Mouse (Mus musculus) bone marrow, adult 2 months (tissue): Measurements from ENCODE around the gene Slc25a25. TPM values are rescaled to one million over a fixed set of nuclear protein-coding genes. Genes with fewer than 3 reads are reported as not detected.

Source experiments
- H3K27ac ChIP-seq: fragments of 200-500 bp; 2 replicates; pipeline ENCODE4 v1.5.1; 2012; ENCODE audit warnings: low read depth, mild to moderate bottlenecking, control low read depth, inconsistent platforms, low read length; ENCODE audit not compliant: control insufficient read depth, poor library complexity, insufficient read depth
- H3K4me1 ChIP-seq: fragments of 200-500 bp; 2 replicates; pipeline ENCODE4 v1.6.1; 2011; ENCODE audit warnings: low read length; ENCODE audit not compliant: control insufficient read depth, insufficient read depth
- H3K4me3 ChIP-seq: fragments of 200-500 bp; replicated peaks from 2 replicates; pipeline ENCODE3; 2011; ENCODE audit warnings: mild to moderate bottlenecking, low read depth, low read length, control low read depth; ENCODE audit not compliant: control insufficient read depth
- CTCF ChIP-seq: fragments of 200-500 bp; IDR thresholded peaks from 2 replicates; pipeline ENCODE4 v1.5.1; 2011; ENCODE audit warnings: low read length, control low read depth; ENCODE audit not compliant: control insufficient read depth, insufficient read depth
- POLR2A ChIP-seq: fragments of 200-500 bp; IDR thresholded peaks from 2 replicates; pipeline ENCODE4 v1.6.1; 2011; ENCODE audit warnings: low read depth, mild to moderate bottlenecking, control low read depth, low read length, borderline replicate concordance; ENCODE audit not compliant: control insufficient read depth
- WGBS: fragments of 180-500 bp; shearing (Covaris S2); methylation state at CpG from one replicate; pipeline ENCODE4 v1.1.7; 2018; 5-methylcytosine and 5-hydroxymethylcytosine counted together
- polyA plus RNA-seq: library from polyadenylated mRNA; stranded (reverse); fragments of >200 nt; gene quantifications from 2 replicates; pipeline ENCODE4 v1.2.4, GENCODE M21; 2011; ENCODE audit warnings: low replicate concordance; ENCODE audit not compliant: missing spikeins, insufficient read depth, insufficient read length

Gene Slc25a25
- polyA plus RNA-seq, 1 experiment, result 10.6 TPM

DNA sequence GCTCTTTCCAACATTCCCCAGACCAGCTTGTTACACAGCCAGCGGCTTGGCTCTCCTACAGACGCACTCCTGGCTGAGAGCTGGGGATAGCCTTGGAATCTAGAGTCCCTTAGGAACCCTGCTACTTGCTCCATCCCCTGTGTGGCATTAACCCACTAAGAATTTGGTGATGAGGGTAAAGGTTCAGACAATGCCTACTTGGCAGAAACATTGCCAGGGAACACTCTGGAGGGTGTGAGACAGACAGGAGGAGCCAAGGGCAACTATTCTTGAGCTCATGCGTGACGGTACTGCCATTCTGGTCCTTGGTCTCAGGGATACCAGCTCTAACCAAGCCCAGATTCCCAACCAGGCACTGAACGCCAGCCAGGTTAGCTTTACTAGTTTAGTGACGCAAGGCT lies 29.4 kb downstream of the Slc25a25 start:
- Histone ChIP-seq H3K27ac (no peak overlapping the region), H3K4me1 (no peaks in the 10 kb centered on the region; the same call in 1 of the 2 replicates), H3K4me3 (no peak overlapping the region)
- TF ChIP-seq POLR2A, result no peak
- TF ChIP-seq CTCF, result no peak
- WGBS, result 93% methylated on average over 6 of the region's 6 CpGs

DNA sequence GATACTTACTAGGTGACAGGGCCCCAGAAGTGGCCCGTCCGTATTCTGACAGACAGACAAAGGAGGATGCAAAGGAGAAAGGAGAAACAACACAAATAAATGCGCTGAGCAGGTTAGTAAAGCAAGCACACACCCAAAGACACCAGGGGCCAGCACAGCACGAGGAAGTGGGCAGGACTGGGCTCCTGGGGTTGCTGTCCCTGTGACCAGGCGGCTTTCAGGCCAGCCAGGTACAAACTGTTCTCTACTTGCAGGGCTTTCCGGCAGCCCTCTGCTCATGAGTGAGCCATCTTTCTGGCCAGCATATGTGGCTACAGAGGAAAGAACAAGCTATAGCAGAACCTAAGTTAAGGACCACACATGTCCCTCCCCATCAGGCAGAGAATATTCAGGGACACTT lies 30.6 kb downstream of the Slc25a25 start:
- Histone ChIP-seq H3K27ac (no peak overlapping the region), H3K4me1 (no peaks in the 10 kb centered on the region; the same call in 1 of the 2 replicates), H3K4me3 (no peak overlapping the region)
- 83% methylated on average over 6 of the region's 6 CpGs for WGBS
- TF ChIP-seq CTCF, result no peak
- TF ChIP-seq POLR2A, result no peak

DNA sequence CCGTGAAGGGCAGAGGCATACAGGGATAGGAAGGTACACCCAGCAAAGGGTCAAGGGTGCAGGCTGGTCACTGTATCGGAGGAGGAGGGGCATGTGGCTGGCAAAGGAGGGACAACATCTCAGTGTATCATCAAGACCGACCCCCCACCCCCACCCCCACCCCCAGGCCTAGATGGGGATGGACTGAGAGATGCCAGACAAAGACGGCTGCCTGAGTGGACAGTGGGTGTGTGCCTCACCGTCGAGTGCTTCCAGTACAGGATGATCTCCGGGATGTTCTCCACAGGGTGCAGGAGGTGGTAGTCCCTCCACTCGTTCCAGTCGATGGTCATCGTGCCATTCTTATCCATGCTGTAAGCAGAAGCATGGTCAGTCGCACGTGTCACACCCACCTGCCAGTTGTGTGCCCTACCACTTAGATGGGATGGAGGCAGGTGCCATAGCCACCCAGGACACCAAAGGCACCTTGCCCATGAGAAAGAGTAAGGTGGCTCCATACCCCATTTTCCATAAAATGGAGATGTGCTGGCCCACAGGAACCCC lies 31.1 kb downstream of the Slc25a25 start:
- H3K4me1 ChIP-seq, result no peaks in the 10 kb centered on the region; the same call in 1 of the 2 replicates
- 90% methylated on average over 12 of the region's 12 CpGs for WGBS
- H3K27ac ChIP-seq, result no peak overlapping the region
- no peak for TF ChIP-seq CTCF
- TF ChIP-seq POLR2A, result no peak
- no peak overlapping the region for H3K4me3 ChIP-seq

DNA sequence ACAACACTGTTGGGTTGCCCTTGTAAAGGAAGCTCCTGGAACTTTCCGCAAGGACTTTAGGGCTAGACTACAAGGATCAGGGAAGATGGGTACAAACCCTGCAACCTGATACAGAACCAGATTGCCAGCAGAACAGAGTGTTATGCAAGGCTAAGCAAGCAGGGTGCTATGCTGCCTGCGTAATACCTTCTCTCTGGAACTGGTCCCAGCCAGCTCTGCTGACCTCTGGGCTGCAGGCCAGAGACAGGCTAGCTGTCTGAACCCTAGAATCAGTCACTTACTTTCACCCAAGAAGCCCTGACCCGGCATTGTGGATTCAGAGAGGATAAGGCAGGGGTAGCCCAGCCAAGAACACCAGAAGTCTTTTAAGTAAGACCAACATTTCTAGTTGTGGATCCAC lies 31.9 kb downstream of the Slc25a25 start:
- WGBS, result 85% methylated on average over 3 of the region's 3 CpGs
- no peak overlapping the region for H3K27ac ChIP-seq

DNA sequence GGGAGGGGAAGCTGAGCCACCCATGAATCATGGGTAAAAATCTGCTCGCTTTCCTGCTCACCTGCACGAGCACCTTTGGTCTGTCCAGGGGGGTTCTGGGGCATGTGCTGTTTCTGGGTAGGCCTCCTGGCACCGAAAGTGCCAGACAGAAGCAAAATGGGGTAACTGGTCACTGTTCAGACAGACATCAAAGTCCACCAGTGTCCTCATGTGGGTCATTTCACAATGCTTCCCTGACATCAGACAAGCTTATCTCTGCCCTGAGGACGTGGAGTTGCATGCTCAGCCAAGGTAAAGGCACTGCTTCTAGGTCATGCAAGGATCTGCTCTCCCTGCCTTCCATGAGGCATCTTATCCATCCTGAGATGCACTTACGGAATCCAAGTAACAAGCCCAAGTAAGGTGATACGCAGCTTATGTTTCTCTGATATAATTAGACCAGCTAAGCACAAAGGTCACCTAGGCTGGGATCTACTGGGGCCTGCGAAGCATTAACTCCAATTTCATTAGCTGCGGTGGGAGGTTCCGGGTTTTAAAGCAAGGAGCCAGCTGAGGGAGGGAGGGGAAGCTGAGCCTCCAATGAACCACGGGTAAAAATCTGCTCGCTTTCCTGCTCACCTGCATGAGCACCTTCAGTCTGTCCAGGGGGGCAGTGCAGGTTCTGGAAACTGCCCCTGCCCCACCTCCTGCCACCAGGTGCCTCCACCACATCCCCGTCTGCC lies 32.7 kb downstream of the Slc25a25 start:
- no peak overlapping the region for H3K27ac ChIP-seq
- 87% methylated on average over 12 of the region's 12 CpGs for WGBS

More for the DNA sequence above, 31.9 kb downstream of the Slc25a25 start:
- Histone ChIP-seq H3K4me1 (no peaks in the 10 kb centered on the region; the same call in 1 of the 2 replicates), H3K4me3 (no peak overlapping the region)
- TF ChIP-seq CTCF (no peak), POLR2A (no peak)

DNA sequence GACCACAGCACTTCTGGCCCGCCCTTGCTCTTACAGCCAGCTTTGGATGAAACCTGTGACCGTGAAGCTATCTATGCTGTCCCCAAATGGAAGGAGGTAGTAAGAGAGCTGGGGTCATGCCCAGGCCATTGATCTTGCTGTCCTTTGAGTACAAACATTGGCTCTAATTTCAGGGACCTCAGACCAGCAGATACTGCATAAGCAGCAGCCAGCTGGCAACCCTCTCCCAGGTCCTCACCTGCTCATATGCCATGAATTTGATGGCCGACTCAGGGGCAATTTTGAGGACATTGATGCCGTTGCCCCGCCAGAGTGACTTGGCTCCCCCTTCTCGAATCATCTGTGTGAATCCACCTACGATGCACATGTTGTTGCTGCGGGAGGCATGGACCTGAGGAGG lies 33.8 kb downstream of the Slc25a25 start:
- Histone ChIP-seq H3K27ac (no peak overlapping the region), H3K4me3 (no peak overlapping the region), H3K4me1 (peaks cover 2% of the 10 kb centered on the region)
- WGBS, result 90% methylated on average over 8 of the region's 8 CpGs
- no peak for TF ChIP-seq POLR2A
- TF ChIP-seq CTCF, result no peak

More for the DNA sequence above, 32.7 kb downstream of the Slc25a25 start:
- H3K4me1 ChIP-seq, result no peaks in the 10 kb centered on the region; the same call in 1 of the 2 replicates
- TF ChIP-seq CTCF (no peak), POLR2A (no peak)
- H3K4me3 ChIP-seq, result no peak overlapping the region

DNA sequence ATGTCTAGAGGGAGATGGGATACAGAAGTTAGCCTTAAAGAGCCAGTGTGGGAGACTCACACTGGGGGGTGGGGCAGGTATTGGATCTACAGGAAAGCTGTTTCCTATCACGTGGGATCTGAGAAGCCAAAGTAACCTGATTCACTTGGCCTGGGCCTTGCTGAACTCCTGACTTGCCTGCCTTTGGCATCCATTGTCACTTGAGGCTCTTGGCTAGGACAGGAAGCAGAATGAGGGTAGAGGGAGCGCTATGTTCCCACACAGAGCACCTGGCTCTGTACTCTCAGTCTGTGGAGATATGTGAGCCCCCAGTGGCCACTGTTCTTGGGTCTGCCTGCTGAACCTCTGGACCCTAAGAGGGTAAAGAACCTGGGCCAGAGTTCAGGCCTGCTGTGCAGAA lies 34.7 kb downstream of the Slc25a25 start:
- TF ChIP-seq POLR2A (no peak), CTCF (no peak)
- H3K4me3 ChIP-seq, result no peak overlapping the region
- H3K4me1 ChIP-seq, result peaks cover 2% of the 10 kb centered on the region
- no peak overlapping the region for H3K27ac ChIP-seq
- 90% methylated on average over 2 of the region's 2 CpGs for WGBS

DNA sequence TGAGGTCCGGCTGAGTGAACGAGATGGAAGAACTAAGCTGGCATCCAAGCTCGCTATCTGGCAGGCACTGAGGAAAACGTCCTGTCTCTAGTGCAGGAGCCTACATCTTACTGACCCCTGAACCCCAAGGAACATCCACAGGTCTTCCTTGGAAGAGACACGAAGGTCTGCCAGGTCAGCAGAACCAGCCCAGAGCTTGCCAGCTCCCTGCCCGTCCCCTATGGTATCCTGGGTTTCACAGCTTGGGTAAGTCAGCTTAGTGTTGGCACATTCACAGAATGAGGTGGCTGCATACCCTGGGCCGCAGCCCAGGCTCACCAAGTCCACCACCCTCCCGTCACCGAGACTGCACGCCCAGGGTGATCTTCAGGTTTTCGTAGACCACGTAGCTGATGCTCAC lies 35.4 kb downstream of the Slc25a25 start:
- 87% methylated on average over 12 of the region's 12 CpGs for WGBS
- Histone ChIP-seq H3K4me1 (peaks cover 2% of the 10 kb centered on the region), H3K27ac (no peak overlapping the region), H3K4me3 (no peak overlapping the region)
- TF ChIP-seq POLR2A (no peak), CTCF (no peak)
